Mouse (Mus musculus) left cerebral cortex, adult 18-20 months (tissue): ENCODE measurements around the gene Pou2af1. TPM values are rescaled to one million over a fixed set of nuclear protein-coding genes. Genes with fewer than 3 reads are reported as not detected.

Source experiments
- DNase-seq, 2 experiments: peaks; one replicate each; pipeline ENCODE4 v3.0.0; 2021 to 2022; ENCODE audit warnings: low spot score in 2 of 2, mixed read lengths in 1 of 2
- total RNA-seq, 2 experiments: library from RNA; stranded (reverse); gene quantifications; 2 replicates each; pipeline ENCODE4 v1.2.3; 2021

The Pou2af1 gene
- total RNA-seq, 2 experiments from 2014 or later = not detected

GRCm38 (mm10) chr9:51225636-51226166 is 12.2 kb downstream of the Pou2af1 start:
- DNase-seq = no peak

- no peak for DNase-seq
Observed at GRCm38 (mm10) chr9:51230701-51231389, 17.3 kb downstream of the Pou2af1 start.

DNA sequence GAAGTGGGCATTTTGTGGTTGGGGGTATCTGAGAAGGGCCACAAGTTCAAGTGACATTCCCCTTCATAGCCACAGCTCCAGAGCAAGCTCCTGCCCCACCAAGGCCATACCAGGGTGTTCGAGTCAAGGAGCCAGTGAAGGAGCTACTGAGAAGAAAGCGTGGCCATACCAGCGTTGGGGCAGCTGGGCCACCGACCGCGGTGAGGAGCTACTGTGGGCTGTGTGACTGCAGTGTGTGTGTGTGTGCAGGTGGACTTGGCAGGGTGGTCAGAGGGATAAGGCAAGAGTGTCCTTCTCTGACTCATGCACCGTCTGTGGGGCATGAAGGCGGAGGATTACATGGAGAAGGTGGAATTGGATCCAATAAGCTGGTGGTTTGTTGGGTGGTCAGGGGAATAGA is 18.7 kb downstream of the Pou2af1 start:
- DNase-seq = no peak

DNA sequence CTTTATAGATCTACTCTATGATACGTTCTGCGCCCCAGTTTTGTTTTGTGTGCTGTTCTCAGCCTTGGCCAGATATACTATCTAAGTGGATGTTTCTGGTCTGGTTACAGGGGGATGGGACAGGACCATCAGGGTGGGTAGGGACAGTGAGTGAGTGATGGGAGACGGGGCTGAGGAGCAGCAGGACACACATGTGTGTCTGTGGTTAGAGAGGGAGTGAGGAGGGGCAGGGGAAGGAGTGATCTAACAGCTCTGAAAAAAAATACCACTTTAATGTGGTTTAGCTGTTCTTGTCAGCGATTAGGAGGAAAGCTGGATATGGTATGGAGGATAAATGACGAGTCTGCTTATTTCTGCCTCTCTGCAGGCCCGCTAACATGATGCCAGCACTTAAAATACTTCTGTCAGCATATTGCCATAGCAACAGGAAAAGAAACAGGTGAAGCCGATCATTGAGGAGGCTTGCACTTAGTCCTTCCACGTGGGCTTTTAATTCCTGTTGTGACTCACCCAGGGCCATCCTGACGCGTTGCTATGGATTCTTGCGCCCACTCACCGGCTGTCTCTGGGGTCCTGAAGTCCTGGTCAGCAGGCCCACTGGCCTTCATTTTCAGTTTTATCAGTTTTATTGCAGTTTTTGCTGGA is 25.4 kb downstream of the Pou2af1 start:
- DNase-seq = peak; percentile 68 to 73

GRCm38 (mm10) chr9:51256780-51257502 is 43.4 kb downstream of the Pou2af1 start:
- no peak for DNase-seq

- DNase-seq = no peak
Observed at GRCm38 (mm10) chr9:51258426-51258825, 44.9 kb downstream of the Pou2af1 start.

DNA sequence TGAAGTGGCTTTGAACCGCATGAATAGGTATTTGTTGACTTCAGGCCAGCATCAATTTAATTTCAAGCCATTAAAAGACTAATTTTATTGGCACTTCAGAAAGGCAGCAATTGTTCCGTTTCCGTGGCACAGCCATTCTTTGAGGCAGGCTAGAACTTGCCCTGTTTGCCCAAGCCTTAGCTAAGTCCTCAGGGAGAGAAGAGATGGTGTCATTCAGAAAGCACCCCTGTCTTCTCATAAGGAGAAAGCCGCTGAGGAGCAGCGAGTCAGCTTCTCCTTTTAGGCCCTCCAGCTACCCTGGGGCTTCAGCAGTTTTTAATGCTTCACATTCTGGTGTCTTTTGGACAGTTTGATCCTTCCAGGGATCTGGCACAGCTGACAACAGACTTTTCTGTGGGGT is 55.3 kb downstream of the Pou2af1 start:
- no peak for DNase-seq

- no peak for DNase-seq
Observed at GRCm38 (mm10) chr9:51271073-51271472, 57.6 kb downstream of the Pou2af1 start.

DNA sequence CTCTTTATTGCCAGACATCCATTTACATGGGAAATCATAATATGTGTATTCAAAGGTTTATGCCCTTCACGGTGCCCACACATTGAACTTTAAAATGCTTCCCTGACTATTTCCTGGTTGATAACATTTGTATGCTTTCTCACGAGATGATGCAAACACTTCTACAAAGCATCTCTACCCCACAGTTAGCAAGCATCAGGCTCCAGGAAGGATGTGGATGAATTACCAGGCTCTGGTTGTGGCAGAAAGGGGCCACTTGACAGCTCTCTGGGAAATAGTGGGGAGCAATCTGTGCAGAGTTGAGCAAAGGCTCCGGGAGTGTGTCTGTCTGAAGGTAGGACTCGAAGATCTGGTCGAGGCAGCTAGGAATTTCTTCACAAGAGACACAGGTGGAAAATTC is 58.6 kb downstream of the Pou2af1 start:
- DNase-seq = no peak

DNA sequence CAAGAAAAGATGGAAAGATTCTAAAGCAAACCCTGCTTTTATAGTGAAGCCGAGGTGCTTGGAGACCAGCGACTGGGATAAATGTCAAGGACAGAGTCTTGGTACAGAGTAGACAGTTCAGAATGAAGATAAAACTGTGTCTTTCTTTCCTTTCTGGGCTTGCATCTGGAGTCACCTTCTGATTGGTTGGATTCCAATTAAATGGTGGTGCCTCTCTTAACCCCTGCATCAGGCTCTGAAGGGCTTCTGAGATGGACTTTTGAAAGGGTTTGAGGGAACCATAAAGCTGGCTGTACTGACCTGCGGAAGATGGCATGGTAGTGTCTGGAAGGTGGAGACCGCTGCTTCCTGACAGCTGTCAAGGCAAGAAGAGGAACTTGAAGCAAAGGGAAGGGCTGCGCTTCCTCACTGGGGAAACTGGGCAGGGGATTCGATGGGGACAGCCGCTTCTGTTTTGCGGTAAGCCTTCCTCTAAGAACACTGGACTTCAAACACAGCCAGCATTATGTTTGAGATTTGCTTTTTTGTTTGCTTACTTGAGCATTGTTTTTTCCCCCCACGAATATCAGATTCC is 60.2 kb downstream of the Pou2af1 start:
- DNase-seq = no peak

DNA sequence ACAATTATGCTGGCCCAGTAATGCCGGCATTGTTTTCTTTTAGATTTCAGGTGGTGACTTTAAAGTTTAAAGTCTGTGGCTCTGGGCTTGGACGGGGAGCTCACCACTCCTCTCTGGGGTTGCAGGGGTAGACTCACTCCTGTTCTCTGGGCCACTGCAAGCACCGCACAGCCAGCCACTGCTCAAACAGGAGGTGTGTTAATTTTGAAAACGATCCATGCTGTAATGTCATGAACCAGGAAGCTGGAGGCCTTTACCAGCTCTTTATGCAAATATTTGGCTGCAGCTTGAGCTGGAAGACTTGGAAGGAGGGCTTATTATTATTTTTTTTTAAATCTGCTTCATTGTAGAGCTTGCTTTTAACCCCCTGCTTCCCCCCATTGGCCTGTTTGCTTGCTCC is 61.2 kb downstream of the Pou2af1 start:
- no peak for DNase-seq

GRCm38 (mm10) chr9:51277834-51278498 is 64.5 kb downstream of the Pou2af1 start:
- no peak for DNase-seq

GRCm38 (mm10) chr9:51278500-51279381 is 65.2 kb downstream of the Pou2af1 start, which contains the start of gene Colca2:
Gene Colca2, minus strand, starts transcription at chr9:51278569.
- DNase-seq = peak; percentile 51 to 65

- no peak for DNase-seq
Observed at GRCm38 (mm10) chr9:51286079-51286478, 72.6 kb downstream of the Pou2af1 start.

Other genes with a start within 250 kb of the Pou2af1 start
- gene Sik2, start 204.6 kb upstream of the Pou2af1 start, total RNA-seq = 10 to 100 TPM; 57.7 to 86.6 TPM
- gene Btg4, start 152.8 kb upstream of the Pou2af1 start, total RNA-seq = not detected
- 1 to 10 TPM; 5.4 to 6.3 TPM for gene Layn, start 136.6 kb upstream of the Pou2af1 start, total RNA-seq
- not detected for gene 4833427G06Rik, start 111.6 kb upstream of the Pou2af1 start, total RNA-seq
- not detected for gene Gm32742, start 48.2 kb upstream of the Pou2af1 start, total RNA-seq
- gene Colca2, start 64.9 kb downstream of the Pou2af1 start, total RNA-seq = 1 to 10 TPM in 1 of 2 experiments, under 1 TPM in 1; 0.86 to 1.5 TPM
- gene 1810046K07Rik, start 115.2 kb downstream of the Pou2af1 start, total RNA-seq = not detected